Mouse (Mus musculus): ENCODE measurements around the gene Fam234a.

DNA sequence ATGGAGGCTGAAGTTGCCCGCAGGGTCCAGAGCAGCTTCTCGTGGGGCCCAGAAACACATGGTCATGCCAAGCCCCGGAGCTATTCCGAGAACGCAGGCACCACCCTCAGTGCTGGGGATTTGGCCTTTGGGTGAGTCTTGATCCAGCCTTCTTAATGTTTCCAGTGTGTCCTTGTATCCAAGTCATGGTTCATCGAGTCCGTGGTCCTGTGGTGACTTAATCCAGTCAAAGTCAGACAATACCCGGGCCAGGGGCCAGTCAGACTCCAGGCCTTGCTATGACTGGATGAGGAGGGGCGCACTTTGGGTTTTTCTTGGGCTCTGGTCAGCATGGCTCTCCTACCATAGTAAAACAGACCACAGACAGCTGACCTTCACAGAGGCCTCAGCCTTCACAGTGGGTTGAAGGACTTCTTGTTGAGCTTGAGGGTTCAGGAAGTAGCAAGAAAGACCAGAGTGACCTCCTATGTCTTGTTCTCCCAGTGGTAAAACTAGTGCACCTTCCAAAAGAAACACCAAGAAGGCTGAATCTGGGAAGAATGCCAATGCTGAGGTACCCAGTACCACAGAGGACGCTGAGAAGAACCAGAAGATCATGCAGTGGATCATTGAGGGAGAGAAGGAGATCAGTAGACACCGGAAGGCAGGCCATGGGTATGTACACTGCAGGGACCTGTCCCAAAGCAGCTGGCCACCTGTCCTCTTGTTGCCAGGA, 55.8 kb downstream of the Fam234a start:
- no peak for TF ChIP-seq POLR2A (IDR thresholded peaks at IDR 0.05; ENCODE audit: low read depth, low read length)
- TF ChIP-seq CTCF (IDR thresholded peaks at IDR 0.05; ENCODE audit: borderline replicate concordance, insufficient read depth, low read length) = no peak
